Mouse (Mus musculus) testis, adult 2 months (tissue): Measurements from ENCODE around the gene Amz2. TPM values are rescaled to one million over a fixed set of nuclear protein-coding genes. Genes with fewer than 3 reads are reported as not detected.

Experiments used
- H3K27ac ChIP-seq: fragments of 200-500 bp; 2 replicates; pipeline ENCODE4 v1.5.1; 2012; ENCODE audit warnings: low read depth, low read length; ENCODE audit not compliant: control insufficient read depth, insufficient read depth
- H3K27me3 ChIP-seq: fragments of 200-500 bp; 2 replicates; pipeline ENCODE4 v1.6.1; 2012; ENCODE audit warnings: mild to moderate bottlenecking, low read length, moderate library complexity; ENCODE audit not compliant: control insufficient read depth, insufficient read depth
- H3K36me3 ChIP-seq: fragments of 200-500 bp; 2 replicates; pipeline ENCODE4 v1.6.1; 2012; ENCODE audit warnings: mild to moderate bottlenecking, low read length; ENCODE audit not compliant: control insufficient read depth, insufficient read depth
- H3K4me1 ChIP-seq: fragments of 200-500 bp; 2 replicates; pipeline ENCODE4 v1.6.1; 2012; ENCODE audit warnings: low read length; ENCODE audit not compliant: control insufficient read depth, insufficient read depth
- H3K4me3 ChIP-seq: fragments of 200-500 bp; 2 replicates; pipeline ENCODE4 v1.5.1; 2012; ENCODE audit warnings: low read depth, mild to moderate bottlenecking, low read length, moderate library complexity, mixed read lengths; ENCODE audit not compliant: control insufficient read depth
- CTCF ChIP-seq: fragments of 200-500 bp; IDR thresholded peaks from 2 replicates; pipeline ENCODE4 v1.5.1; 2012; ENCODE audit warnings: low read depth, mild to moderate bottlenecking, inconsistent platforms, low read length, moderate library complexity; ENCODE audit not compliant: control insufficient read depth, insufficient read depth, insufficient replicate concordance
- POLR2A ChIP-seq: fragments of 200-500 bp; IDR thresholded peaks from 2 replicates; pipeline ENCODE4 v1.6.1; 2012; ENCODE audit warnings: low read depth, mild to moderate bottlenecking, inconsistent platforms, low read length, moderate library complexity; ENCODE audit not compliant: control insufficient read depth
- polyA plus RNA-seq: library from polyadenylated mRNA; depleted of rRNA; stranded (reverse); fragments of >200 nt; gene quantifications from 2 replicates; pipeline ENCODE4 v1.2.3, GENCODE M21; 2012

The Amz2 gene
- polyA plus RNA-seq, 1 experiment: 458 TPM

- no peaks in the 10 kb centered on the region for H3K27me3 ChIP-seq
These were observed 10.9 kb upstream of the Amz2 start for GRCm38 (mm10) chr11:109414802-109415201.

DNA sequence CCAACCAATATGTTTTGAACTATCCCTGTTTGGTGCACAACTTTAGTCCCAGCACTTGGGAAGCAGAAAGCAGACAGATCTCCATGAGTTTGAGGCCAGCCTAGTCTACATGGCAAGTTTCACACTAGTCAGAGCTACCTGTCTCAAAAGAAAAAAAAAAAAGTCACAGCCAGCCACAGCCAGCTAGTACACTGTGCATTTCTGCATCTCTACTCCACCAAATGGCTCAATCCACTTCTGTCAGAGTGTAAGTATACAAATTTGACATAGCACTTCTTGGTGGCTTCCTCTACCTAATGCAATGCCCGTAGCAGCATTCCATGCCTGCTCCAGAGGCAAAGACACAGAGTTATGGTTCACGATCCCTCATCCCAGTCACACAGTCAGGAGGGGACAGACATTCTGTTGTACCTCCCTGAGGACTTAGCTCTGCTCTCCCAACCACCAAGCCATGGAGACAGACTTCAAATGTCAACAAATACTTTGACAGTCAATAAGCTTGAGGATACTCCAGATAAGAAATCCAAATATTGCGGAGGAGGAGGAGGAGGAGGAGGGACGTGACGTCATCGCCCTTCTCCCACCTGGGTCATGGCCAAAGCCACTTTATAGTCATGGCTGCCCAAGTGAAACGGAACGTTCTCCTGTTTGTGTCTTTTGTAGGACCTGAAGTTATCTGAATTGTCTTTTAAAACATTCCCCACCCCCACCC is 8.9 kb upstream of the Amz2 start:
- no peak for TF ChIP-seq POLR2A
- TF ChIP-seq CTCF: no peak
- Histone ChIP-seq H3K36me3 (no peaks in the 10 kb centered on the region), H3K4me3 (no peak overlapping the region), H3K27me3 (no peaks in the 10 kb centered on the region), H3K4me1 (no peaks in the 10 kb centered on the region), H3K27ac (no peak overlapping the region)

More at GRCm38 (mm10) chr11:109414802-109415201, 10.9 kb upstream of the Amz2 start:
- H3K4me3 ChIP-seq: no peak overlapping the region
- no peaks in the 10 kb centered on the region for H3K4me1 ChIP-seq
- TF ChIP-seq POLR2A (no peak), CTCF (no peak)
- H3K36me3 ChIP-seq: no peaks in the 10 kb centered on the region
- H3K27ac ChIP-seq: no peak overlapping the region

DNA sequence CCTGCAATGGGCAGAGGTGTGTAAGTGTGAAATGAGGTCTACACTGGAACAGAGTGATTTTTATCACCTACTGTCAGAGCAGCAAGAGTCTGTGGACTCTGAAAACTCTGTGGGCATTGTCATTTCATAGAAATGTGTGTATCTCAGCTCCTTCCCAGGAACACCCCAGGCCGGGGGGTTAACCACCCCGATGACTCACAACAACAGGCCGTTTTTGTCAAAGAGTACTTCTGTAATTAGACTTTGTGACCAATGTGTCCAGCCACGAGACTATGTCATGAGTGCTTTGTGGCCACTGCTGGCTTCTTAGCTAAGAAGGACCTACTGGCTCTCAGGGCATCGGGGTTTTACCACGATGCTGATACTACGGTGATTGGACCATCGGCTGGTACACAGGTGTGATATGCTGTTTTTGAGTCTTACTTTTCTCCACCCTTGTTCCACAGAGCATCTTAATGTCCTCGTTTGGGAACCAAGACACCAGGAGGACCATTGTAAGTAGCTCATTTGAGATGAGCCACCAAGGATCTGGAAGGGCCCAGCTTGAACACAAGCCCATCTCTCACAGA is 8.2 kb upstream of the Amz2 start:
- H3K27me3 ChIP-seq: no peaks in the 10 kb centered on the region
- H3K36me3 ChIP-seq: no peaks in the 10 kb centered on the region
- TF ChIP-seq CTCF: no peak
- TF ChIP-seq POLR2A: no peak
- H3K4me1 ChIP-seq: no peaks in the 10 kb centered on the region
- H3K4me3 ChIP-seq: no peak overlapping the region
- H3K27ac ChIP-seq: no peak overlapping the region

DNA sequence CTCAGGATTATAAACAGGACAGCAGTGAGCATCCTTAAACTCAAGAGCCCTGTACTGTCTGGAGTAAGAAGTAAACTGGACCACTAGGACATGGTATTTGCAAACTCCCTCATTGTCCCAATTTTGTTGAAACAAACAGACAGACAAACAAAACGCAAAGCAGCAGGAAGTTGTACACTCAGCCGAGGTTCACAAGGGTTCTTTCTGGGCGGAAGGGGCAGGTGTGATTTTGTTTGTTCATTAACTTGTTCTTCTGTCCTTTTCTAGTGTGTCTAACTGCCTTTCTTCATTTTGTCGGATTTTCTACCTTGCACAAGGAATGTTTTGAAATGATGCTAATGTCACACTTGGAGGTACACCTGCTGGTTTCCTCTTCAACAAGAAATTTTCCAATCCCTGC is 6.3 kb upstream of the Amz2 start:
- Histone ChIP-seq H3K4me1 (no peaks in the 10 kb centered on the region), H3K36me3 (no peaks in the 10 kb centered on the region)

GRCm38 (mm10) chr11:109419961-109420566 is 5.7 kb upstream of the Amz2 start:
- Histone ChIP-seq H3K27ac (no peak overlapping the region), H3K36me3 (no peaks in the 10 kb centered on the region), H3K4me3 (no peak overlapping the region), H3K27me3 (no peaks in the 10 kb centered on the region), H3K4me1 (peaks cover 1% of the 10 kb centered on the region; the same call in 1 of the 2 replicates)
- TF ChIP-seq CTCF (no peak), POLR2A (no peak)

More for the DNA sequence above, 6.3 kb upstream of the Amz2 start:
- no peak overlapping the region for H3K27ac ChIP-seq
- H3K27me3 ChIP-seq: no peaks in the 10 kb centered on the region
- no peak overlapping the region for H3K4me3 ChIP-seq
- TF ChIP-seq POLR2A (no peak), CTCF (no peak)

GRCm38 (mm10) chr11:109420567-109420962 is 5.2 kb upstream of the Amz2 start:
- Histone ChIP-seq H3K27ac (no peak overlapping the region), H3K27me3 (no peaks in the 10 kb centered on the region), H3K4me1 (peaks cover 3% of the 10 kb centered on the region; the same call in 1 of the 2 replicates), H3K4me3 (no peak overlapping the region), H3K36me3 (no peaks in the 10 kb centered on the region)
- TF ChIP-seq POLR2A (no peak), CTCF (no peak)

DNA sequence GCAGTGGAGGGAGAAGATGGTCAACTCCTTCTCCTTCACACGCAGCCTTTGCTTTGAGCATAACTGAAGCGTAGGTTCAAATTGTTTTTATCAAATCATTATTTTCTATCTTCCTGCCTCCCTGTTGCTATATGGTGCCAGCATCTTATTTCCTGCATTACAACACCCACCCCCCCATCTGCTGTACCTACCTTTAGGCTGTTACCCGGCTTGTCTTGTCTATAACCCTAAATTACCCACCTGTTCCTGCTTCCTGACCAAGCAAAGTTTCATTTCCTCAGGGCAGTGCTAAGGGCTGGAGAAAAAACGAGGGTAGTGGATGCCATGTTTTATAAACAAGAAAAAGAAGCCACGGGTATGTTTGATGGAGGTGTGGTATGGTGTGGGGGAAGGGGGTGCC is 4.5 kb upstream of the Amz2 start:
- TF ChIP-seq POLR2A (no peak), CTCF (no peak)

DNA sequence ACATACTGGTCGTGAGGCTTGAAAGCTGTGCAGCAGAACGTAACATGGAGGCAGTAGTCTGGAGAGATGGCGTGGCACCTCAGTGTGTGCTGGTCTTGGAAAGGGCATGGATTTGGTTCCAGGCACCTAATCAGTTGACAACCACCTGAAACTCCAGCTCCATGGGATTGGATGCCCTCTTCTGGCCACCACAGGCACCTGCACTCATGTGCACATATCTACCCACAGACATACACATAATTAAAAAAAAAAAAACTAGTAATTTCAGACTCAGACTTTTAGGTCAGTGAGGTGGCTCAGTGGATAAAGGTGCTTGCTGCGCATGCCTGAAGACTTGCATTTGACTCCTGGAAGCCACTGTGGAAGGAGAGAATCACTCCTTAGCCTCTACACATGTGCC is 3.5 kb upstream of the Amz2 start:
- no peaks in the 10 kb centered on the region for H3K36me3 ChIP-seq
- no peak overlapping the region for H3K4me3 ChIP-seq
- no peak overlapping the region for H3K27ac ChIP-seq
- H3K27me3 ChIP-seq: no peaks in the 10 kb centered on the region
- TF ChIP-seq POLR2A (no peak), CTCF (peak; percentile 15; the same call in 1 of the 2 replicates)
- peaks cover 3% of the 10 kb centered on the region; the same call in 1 of the 2 replicates for H3K4me1 ChIP-seq

More for the DNA sequence above, 4.5 kb upstream of the Amz2 start:
- no peak overlapping the region for H3K4me3 ChIP-seq
- no peaks in the 10 kb centered on the region for H3K27me3 ChIP-seq
- H3K36me3 ChIP-seq: no peaks in the 10 kb centered on the region
- no peak overlapping the region for H3K27ac ChIP-seq
- peaks cover 3% of the 10 kb centered on the region; the same call in 1 of the 2 replicates for H3K4me1 ChIP-seq
